26 mouse cellular contexts compared by ENCODE assay signal in the genomic region with DNA sequence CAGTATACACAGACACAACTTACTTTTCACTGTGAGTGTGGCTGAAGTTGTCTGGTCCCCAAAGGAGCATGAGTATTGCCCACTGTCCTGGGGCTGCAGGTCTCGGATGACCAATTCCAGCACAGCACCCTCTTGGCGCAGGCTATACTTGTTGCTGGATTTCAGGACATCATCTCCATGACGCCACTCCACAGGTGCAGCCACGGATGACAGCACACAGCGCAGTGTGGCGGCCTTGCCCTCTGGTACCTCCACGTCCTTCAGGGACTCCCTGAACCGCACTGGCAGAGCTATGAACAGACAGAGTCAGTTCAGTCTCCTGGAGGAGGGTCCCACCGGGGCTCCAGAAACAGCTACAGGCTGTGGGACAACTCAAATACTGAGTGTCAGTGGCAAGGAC.
A peak's percentile ranks its signal among the peaks of the same experiment; 100 is the strongest.
DNase-seq lines count a peak whose midpoint lies in the region; ATAC-seq and TF ChIP-seq lines count a peak whose summit lies in the region.
"Had no signal": no experiment of that assay in that cellular context is flagged by ENCODE, and none has a peak within 500 bp of the region (broad histone marks: within the 10 kb centered on the region; RNA-seq: fewer than 3 reads in every experiment).

No protein-coding gene starts in this region.

- no peak for TF ChIP-seq CTCF in gastrocnemius, adult 2 months (IDR thresholded peaks at IDR 0.05)
- TF ChIP-seq CTCF in left cerebral cortex, adult 2 months (IDR thresholded peaks at IDR 0.05): no peak

- WGBS in kidney, embryonic 15.5 days: 62% methylated on average over 9 of the region's 9 CpGs

- H3K9ac ChIP-seq in kidney, embryonic 15.5 days: no peak overlapping the region
- H3K9ac ChIP-seq: embryonic facial prominence, embryonic 12.5 days; embryonic facial prominence, embryonic 15.5 days; forebrain, postnatal 0 days; heart, embryonic 12.5 days; heart, embryonic 15.5 days; hindbrain, embryonic 12.5 days had no signal

- H3K36me3 ChIP-seq in kidney, embryonic 15.5 days: no peaks in the 10 kb centered on the region
- H3K36me3 ChIP-seq: embryonic facial prominence, embryonic 12.5 days; embryonic facial prominence, embryonic 15.5 days; G1E; hindbrain, embryonic 12.5 days had no signal

- H3K4me1 ChIP-seq in kidney, embryonic 15.5 days: no peaks in the 10 kb centered on the region
- H3K4me1 ChIP-seq: embryonic facial prominence, embryonic 12.5 days; embryonic facial prominence, embryonic 15.5 days had no signal

- no peaks in the 10 kb centered on the region for H3K27me3 ChIP-seq in kidney, embryonic 15.5 days
- H3K27me3 ChIP-seq: embryonic facial prominence, embryonic 12.5 days; embryonic facial prominence, embryonic 15.5 days; heart, embryonic 12.5 days; heart, embryonic 15.5 days; hindbrain, embryonic 12.5 days had no signal

- no peak overlapping the region for H3K4me2 ChIP-seq in kidney, embryonic 15.5 days
- H3K4me2 ChIP-seq: embryonic facial prominence, embryonic 12.5 days; embryonic facial prominence, embryonic 15.5 days; heart, embryonic 12.5 days; heart, embryonic 15.5 days; hindbrain, embryonic 12.5 days had no signal

- DNase-seq in gastrocnemius, adult 2 months: no peak
- DNase-seq in gastrocnemius, adult 8-10 months (ENCODE audit: low spot score in 2 of 2): no peak
- no peak for DNase-seq in kidney, adult 11 months
- DNase-seq in left cerebral cortex, adult 2 months (ENCODE audit: extremely low spot score in 1 of 2, low spot score in 2 of 2): no peak
- no peak for DNase-seq in left cerebral cortex, postnatal 36 days (ENCODE audit: low spot score in 2 of 2)
- no peak for DNase-seq in frontal cortex, postnatal 10 days (ENCODE audit: low spot score in 2 of 2)
- DNase-seq: adrenal gland, postnatal 10 days; adrenal gland, postnatal 36 days; cerebellum, adult 18-20 months; cerebellum, adult 9-10 months; cerebellum, postnatal 14 days; forebrain, postnatal 0 days; gastrocnemius, postnatal 14 days; heart, adult 18-20 months; heart, postnatal 14 days; heart, postnatal 4 days had no signal

- intact Hi-C loops in gastrocnemius, adult 2 months (cut with DNase I): no loop called here
- intact Hi-C loops in left cerebral cortex, adult 2 months (cut with DNase I): no loop called here
- intact Hi-C loops in left cerebral cortex, postnatal 36 days (cut with DNase I): no loop called here

- no peak overlapping the region for H3K4me3 ChIP-seq in gastrocnemius, adult 2 months
- H3K4me3 ChIP-seq in kidney, embryonic 15.5 days (replicated peaks): no peak overlapping the region
- H3K4me3 ChIP-seq in left cerebral cortex, adult 2 months: no peak overlapping the region
- H3K4me3 ChIP-seq: embryonic facial prominence, embryonic 12.5 days; embryonic facial prominence, embryonic 15.5 days; heart, embryonic 12.5 days; heart, embryonic 15.5 days; hindbrain, embryonic 12.5 days had no signal

- no peaks in the 10 kb centered on the region for H3K9me3 ChIP-seq in kidney, embryonic 15.5 days (replicated peaks)
- H3K9me3 ChIP-seq: embryonic facial prominence, embryonic 12.5 days; embryonic facial prominence, embryonic 15.5 days; G1E; heart, embryonic 12.5 days; heart, embryonic 15.5 days; hindbrain, embryonic 12.5 days had no signal

- ATAC-seq in kidney, embryonic 15.5 days (replicated peaks; ENCODE audit: low FRiP score): peak; percentile 54; the same call in 1 of the 2 replicates
- ATAC-seq: forebrain, embryonic 14.5 days; forebrain, postnatal 0 days; hindbrain, embryonic 16.5 days; Patski had no signal

- peak overlapping the region; percentile 46 for H3K27ac ChIP-seq in gastrocnemius, adult 2 months
- H3K27ac ChIP-seq in kidney, embryonic 15.5 days: no peak overlapping the region
- peak overlapping the region; percentile 1; the same call in 1 of the 2 replicates for H3K27ac ChIP-seq in left cerebral cortex, adult 2 months
- H3K27ac ChIP-seq: embryonic facial prominence, embryonic 12.5 days; embryonic facial prominence, embryonic 15.5 days; heart, embryonic 15.5 days; hindbrain, embryonic 12.5 days had no signal
